ENCODE assay signal across 25 mouse cellular contexts in genomic region chr14:93329247-93329646, GRCm38 (mm10).
DNase-seq lines count a peak whose midpoint lies in the region; ATAC-seq and TF ChIP-seq lines count a peak whose summit lies in the region.
"Had no signal": no experiment of that assay in that cellular context is flagged by ENCODE, and none has a peak within 500 bp of the region (broad histone marks: within the 10 kb centered on the region; RNA-seq: fewer than 3 reads in every experiment).

No protein-coding gene starts in this region.

- no peak for TF ChIP-seq CTCF in brain, embryonic 14.5 days (IDR thresholded peaks at IDR 0.05; ENCODE audit: borderline replicate concordance, extremely low read depth, insufficient read depth, insufficient read length)
- no peak for TF ChIP-seq CTCF in liver, postnatal 0 days (IDR thresholded peaks at IDR 0.05; ENCODE audit: low read depth)

- no peaks in the 10 kb centered on the region for H3K36me3 ChIP-seq in forebrain, embryonic 12.5 days (replicated peaks)
- no peaks in the 10 kb centered on the region for H3K36me3 ChIP-seq in forebrain, embryonic 13.5 days (ENCODE audit: poor library complexity, severe bottlenecking)
- H3K36me3 ChIP-seq in midbrain, embryonic 10.5 days: no peaks in the 10 kb centered on the region
- no peaks in the 10 kb centered on the region for H3K36me3 ChIP-seq in midbrain, embryonic 13.5 days
- no peaks in the 10 kb centered on the region for H3K36me3 ChIP-seq in liver, postnatal 0 days (replicated peaks; ENCODE audit: insufficient read depth, low read length)
- H3K36me3 ChIP-seq: forebrain, embryonic 10.5 days; forebrain, embryonic 15.5 days; G1E; hindbrain, embryonic 13.5 days had no signal

- no peak for TF ChIP-seq POLR2A in brain, embryonic 14.5 days (IDR thresholded peaks at IDR 0.05; ENCODE audit: borderline replicate concordance, extremely low read depth, insufficient read depth, insufficient read length, poor library complexity, severe bottlenecking)

- no peak for ATAC-seq in forebrain, embryonic 12.5 days (ENCODE audit: low FRiP score)
- ATAC-seq in forebrain, embryonic 13.5 days: no peak
- no peak for ATAC-seq in midbrain, embryonic 13.5 days
- ATAC-seq in liver, postnatal 0 days: no peak
- ATAC-seq: forebrain, embryonic 15.5 days; hindbrain, embryonic 16.5 days; inflammation-experienced regulatory T-cells, adult 6 months; intestine, embryonic 16.5 days; Patski had no signal

- DNase-seq in midbrain, embryonic 10.5 days (ENCODE audit: low spot score): peak; percentile 13
- DNase-seq in brain, embryonic 14.5 days (ENCODE audit: low read depth): peak; percentile 23
- DNase-seq in embryo, embryonic 11 days: peak; percentile 9
- DNase-seq in liver, postnatal 0 days: no peak
- DNase-seq: adrenal gland, postnatal 10 days; B cell, adult 2 months; cerebellum, adult 11-12 months; cerebellum, adult 8-10 months; cerebellum, postnatal 10 days; cerebellum, postnatal 36 days; gastrocnemius, postnatal 25 days; heart, adult 2 months had no signal

- peaks cover 5% of the 10 kb centered on the region; the same call in 1 of the 2 replicates for H3K4me1 ChIP-seq in forebrain, embryonic 12.5 days
- no peaks in the 10 kb centered on the region for H3K4me1 ChIP-seq in forebrain, embryonic 13.5 days
- H3K4me1 ChIP-seq in midbrain, embryonic 10.5 days: peaks cover 6% of the 10 kb centered on the region
- H3K4me1 ChIP-seq in midbrain, embryonic 13.5 days (replicated peaks): no peaks in the 10 kb centered on the region
- H3K4me1 ChIP-seq in liver, postnatal 0 days (ENCODE audit: insufficient read depth): no peaks in the 10 kb centered on the region
- H3K4me1 ChIP-seq: forebrain, embryonic 15.5 days; hindbrain, embryonic 13.5 days had no signal

- H3K9me3 ChIP-seq in forebrain, embryonic 12.5 days: no peaks in the 10 kb centered on the region
- no peaks in the 10 kb centered on the region for H3K9me3 ChIP-seq in forebrain, embryonic 13.5 days (replicated peaks)
- no peaks in the 10 kb centered on the region for H3K9me3 ChIP-seq in midbrain, embryonic 10.5 days (replicated peaks)
- H3K9me3 ChIP-seq in midbrain, embryonic 13.5 days: no peaks in the 10 kb centered on the region
- H3K9me3 ChIP-seq in liver, postnatal 0 days (ENCODE audit: low read length): no peaks in the 10 kb centered on the region
- H3K9me3 ChIP-seq: forebrain, embryonic 10.5 days; forebrain, embryonic 15.5 days; hindbrain, embryonic 13.5 days had no signal

- no peak for TF ChIP-seq EP300 in liver, postnatal 0 days (IDR thresholded peaks at IDR 0.05; ENCODE audit: low read depth)

- no peak overlapping the region for H3K4me2 ChIP-seq in forebrain, embryonic 12.5 days
- H3K4me2 ChIP-seq in forebrain, embryonic 13.5 days: no peak overlapping the region
- no peak overlapping the region for H3K4me2 ChIP-seq in midbrain, embryonic 13.5 days (replicated peaks)
- H3K4me2 ChIP-seq in liver, postnatal 0 days (ENCODE audit: low read depth, low read length): no peak overlapping the region
- H3K4me2 ChIP-seq: forebrain, embryonic 15.5 days; heart, embryonic 11.5 days; hindbrain, embryonic 13.5 days had no signal

- H3K9ac ChIP-seq in forebrain, embryonic 12.5 days: no peak overlapping the region
- H3K9ac ChIP-seq in forebrain, embryonic 13.5 days: no peak overlapping the region
- H3K9ac ChIP-seq in midbrain, embryonic 13.5 days (replicated peaks): no peak overlapping the region
- H3K9ac ChIP-seq in liver, postnatal 0 days (replicated peaks): no peak overlapping the region
- H3K9ac ChIP-seq: forebrain, embryonic 15.5 days; hindbrain, embryonic 13.5 days had no signal

- H3K27ac ChIP-seq in forebrain, embryonic 12.5 days: peak overlapping the region; percentile 8; the same call in 1 of the 2 replicates
- H3K27ac ChIP-seq in forebrain, embryonic 13.5 days: no peak overlapping the region
- H3K27ac ChIP-seq in midbrain, embryonic 10.5 days (replicated peaks): no peak overlapping the region
- H3K27ac ChIP-seq in midbrain, embryonic 13.5 days: no peak overlapping the region; the same call in 1 of the 2 replicates
- H3K27ac ChIP-seq in liver, postnatal 0 days (ENCODE audit: low read depth): no peak overlapping the region
- H3K27ac ChIP-seq: forebrain, embryonic 10.5 days; forebrain, embryonic 15.5 days; heart, adult 2 months; hindbrain, embryonic 13.5 days had no signal

- no peaks in the 10 kb centered on the region for H3K27me3 ChIP-seq in forebrain, embryonic 12.5 days
- no peaks in the 10 kb centered on the region for H3K27me3 ChIP-seq in forebrain, embryonic 13.5 days
- H3K27me3 ChIP-seq in midbrain, embryonic 10.5 days (ENCODE audit: low read depth, poor library complexity, severe bottlenecking): no peaks in the 10 kb centered on the region
- no peaks in the 10 kb centered on the region for H3K27me3 ChIP-seq in midbrain, embryonic 13.5 days
- no peaks in the 10 kb centered on the region for H3K27me3 ChIP-seq in liver, postnatal 0 days (ENCODE audit: insufficient read depth, low read length)
- H3K27me3 ChIP-seq: CH12.LX; forebrain, embryonic 15.5 days; hindbrain, embryonic 13.5 days had no signal

- H3K4me3 ChIP-seq in forebrain, embryonic 12.5 days (replicated peaks): no peak overlapping the region
- H3K4me3 ChIP-seq in forebrain, embryonic 13.5 days: no peak overlapping the region
- no peak overlapping the region for H3K4me3 ChIP-seq in midbrain, embryonic 10.5 days
- no peak overlapping the region for H3K4me3 ChIP-seq in midbrain, embryonic 13.5 days (replicated peaks)
- no peak overlapping the region for H3K4me3 ChIP-seq in liver, postnatal 0 days (ENCODE audit: low read depth, low read length)
- H3K4me3 ChIP-seq: forebrain, embryonic 10.5 days; forebrain, embryonic 15.5 days; heart, adult 2 months; hindbrain, embryonic 13.5 days had no signal
